Mouse (Mus musculus) hematopoietic stem cell, adult 5-6 weeks (primary cell): ENCODE data around the gene Shisa8. TPM values are rescaled to one million over a fixed set of nuclear protein-coding genes. Genes with fewer than 3 reads are reported as not detected.

Source experiments
- ATAC-seq, 2 experiments: fragments of 125-278 bp in 1 of 2; replicated peaks in 1 of 2; 2 replicates each; pipeline ENCODE4 v1.8.0; 2016 to 2017; ENCODE audit warnings: inconsistent platforms in 2 of 2, mild to moderate bottlenecking in 2 of 2, moderate number of reproducible peaks in 2 of 2, low read depth in 1 of 2, moderate TSS enrichment in 1 of 2; ENCODE audit not compliant: low FRiP score in 2 of 2, poor library complexity in 2 of 2, severe bottlenecking in 2 of 2, insufficient read depth in 1 of 2, low TSS enrichment in 1 of 2
- total RNA-seq: library from RNA; stranded (forward); fragments of 172-1452, 232-1000 nt; gene quantifications from 2 replicates; pipeline ENCODE4 v1.2.3, GENCODE M21; 2017

Shisa8 gene
- total RNA-seq, 1 experiment from 2014 or later = 9.3 TPM

DNA sequence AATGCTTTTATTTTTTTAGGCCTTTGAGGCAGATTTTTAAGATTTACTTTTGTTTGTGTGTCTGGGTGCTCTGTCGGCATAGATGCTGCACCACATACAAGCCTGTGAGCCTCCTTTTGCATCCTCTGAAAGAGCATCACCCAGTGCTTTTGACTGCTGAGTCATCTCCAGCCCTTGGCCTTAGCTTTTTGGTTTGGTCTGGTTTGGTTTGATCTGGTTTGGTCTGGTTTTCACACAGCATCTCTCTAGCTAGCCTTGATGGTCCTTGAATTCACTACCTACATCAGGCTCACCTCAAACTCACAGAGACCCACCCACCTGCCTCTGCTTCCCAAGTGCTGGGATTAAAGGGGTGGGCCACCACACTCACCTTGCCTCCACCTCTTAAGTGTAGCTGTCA lies 24.7 kb downstream of the Shisa8 start:
- no peak for ATAC-seq

DNA sequence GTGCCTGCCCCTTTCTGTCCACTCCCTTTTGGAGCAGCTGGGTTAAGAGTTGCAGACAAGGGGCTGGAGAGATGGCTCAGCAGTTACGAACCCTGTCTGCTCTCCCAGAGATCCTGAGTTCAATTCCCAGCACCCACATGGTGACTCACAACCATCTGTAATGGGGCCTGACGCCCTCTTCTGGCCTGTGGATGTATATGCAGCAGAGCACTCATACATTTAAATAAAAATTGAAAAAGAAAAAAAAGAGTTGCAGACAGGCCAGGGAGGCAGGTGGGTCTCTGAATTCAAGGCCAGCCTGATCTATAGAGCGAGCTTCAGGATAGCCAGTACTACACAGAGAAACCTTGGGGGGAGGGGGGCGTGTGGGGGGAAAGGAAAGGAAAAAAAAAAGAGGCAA lies 25.2 kb downstream of the Shisa8 start:
- no peak for ATAC-seq

DNA sequence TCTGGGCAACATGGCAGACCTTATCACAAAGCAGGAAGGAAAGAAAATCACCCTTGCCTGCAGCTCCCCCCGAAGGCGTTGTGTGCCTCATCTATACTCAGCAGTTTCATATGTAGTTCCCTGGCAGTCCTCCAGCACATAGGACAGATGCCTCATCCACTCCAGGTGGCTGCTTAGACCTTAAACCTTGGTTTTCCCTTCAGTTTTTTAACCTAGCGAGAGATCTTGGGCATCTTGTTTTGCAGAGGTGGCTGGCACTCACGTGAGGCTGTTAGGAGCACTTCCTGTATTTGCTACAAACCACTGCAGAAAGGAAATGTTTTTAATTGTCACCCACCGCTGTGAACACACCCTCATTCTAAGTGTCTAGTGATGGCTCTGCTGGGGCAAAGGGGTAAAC lies 25.7 kb downstream of the Shisa8 start:
- ATAC-seq = peak; percentile 37 to 50

DNA sequence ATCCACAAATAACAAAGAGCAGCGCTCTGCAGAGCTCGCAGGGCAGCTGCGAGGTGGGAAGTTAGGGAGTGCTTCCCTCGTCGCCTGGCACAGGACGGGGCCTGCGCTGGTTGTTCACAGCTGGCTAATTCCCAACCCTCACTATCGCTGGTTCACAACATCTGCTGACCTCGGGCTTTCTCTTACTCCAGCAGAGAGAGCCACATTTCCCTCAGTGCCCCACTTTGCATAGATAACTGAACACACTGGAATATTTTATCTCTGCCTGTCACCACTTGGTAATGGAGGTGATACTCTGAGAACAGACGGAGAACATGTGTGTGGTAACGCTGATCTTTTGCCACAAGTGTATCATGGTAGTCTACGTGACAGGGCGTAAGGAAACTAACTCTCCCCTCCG lies 26.5 kb downstream of the Shisa8 start:
- ATAC-seq = peak in 1 of 2 experiments; percentile 18; a peak in 1 of 4 replicates

DNA sequence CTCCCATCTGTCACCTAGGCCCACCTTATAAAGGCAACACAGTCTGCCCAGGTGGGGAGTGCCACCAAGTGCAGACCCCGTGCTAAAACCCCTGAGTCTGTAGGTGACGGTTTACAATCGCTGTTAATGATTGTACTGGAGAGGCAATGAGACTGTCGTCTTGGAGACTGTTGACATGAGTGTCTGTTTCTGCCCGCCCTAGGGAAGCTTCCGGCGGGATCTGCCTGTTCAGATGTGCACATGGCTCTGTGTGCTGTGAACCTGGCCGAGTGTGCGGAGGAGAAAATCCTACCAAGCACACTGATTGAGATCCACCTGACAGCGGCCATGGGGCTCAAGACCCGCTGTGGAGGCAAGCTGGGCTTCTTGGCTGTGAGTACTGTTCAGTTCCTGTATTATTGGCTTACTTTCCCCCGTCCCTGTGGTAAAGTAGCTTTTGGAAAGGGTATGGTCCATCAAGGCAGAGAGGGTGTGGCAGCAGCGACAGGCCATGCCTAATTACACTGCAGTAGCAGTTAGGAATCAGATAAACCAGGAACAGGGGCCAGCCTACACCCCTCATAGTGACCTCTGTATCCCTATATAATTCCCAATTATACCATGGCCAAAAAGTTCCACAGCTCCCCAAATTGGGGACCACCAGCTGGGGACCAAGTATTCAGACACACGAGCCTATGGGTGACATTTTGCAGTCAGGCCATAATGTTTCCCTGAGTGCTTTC lies 27.4 kb downstream of the Shisa8 start:
- no peak for ATAC-seq

DNA sequence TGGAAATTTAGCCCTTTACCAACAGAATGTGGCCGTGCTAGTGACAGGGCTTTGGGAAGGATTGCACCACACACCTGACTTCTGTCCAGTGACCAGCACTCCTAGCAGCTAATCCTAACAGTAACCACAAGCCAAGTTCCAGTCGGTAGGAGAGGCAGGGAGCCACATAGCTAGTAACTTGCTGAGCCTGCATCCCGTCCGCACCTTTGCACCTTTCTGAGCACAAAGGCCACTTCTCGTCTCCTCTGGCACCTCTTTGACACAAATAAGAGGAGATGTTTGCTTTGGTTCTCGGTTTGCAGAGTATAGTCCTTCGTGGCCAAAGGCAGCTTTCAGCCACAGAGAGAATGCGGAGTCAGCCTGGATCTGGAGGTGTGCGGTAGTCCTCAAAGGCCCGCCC lies 28.0 kb downstream of the Shisa8 start:
- ATAC-seq = no peak

DNA sequence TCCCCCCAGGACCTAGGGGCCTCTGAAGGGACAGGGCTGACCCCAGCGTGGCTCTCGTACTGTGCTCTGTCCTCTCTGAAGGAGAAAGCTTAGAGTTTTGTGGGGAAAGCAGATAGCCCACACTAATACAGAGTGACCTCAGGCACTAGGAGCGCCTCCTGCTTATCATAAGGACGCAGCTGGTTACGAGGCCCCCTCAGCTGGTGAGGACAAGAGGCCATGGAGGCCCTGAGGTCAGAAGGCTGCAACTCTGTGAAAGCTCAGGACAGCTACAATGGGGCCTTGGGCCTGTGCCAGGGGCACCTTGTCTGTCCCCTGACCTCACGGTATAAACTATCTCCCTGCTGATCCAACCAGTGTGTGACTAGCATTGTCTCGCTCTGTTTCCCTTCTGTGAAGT lies 28.4 kb downstream of the Shisa8 start:
- no peak for ATAC-seq

DNA sequence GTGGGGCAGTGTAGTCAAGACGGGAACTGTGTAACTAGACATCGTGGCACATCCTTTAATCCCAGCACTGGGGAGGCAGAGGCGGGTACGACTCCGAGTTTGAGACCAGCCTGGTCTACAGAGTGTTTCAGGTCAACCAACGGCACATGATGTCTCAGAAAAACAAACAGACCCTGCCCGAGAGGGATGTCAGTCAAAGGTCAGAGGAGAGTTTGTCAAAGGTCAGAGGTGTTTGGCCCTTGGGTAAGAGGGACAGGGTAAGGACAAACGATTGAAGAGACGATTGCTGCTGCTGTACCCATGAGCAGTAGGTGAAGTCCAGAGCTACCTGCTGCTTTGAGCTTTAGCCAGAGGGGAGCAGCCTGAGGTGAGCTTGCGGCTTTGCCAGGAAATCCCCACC lies 29.0 kb downstream of the Shisa8 start:
- no peak for ATAC-seq

DNA sequence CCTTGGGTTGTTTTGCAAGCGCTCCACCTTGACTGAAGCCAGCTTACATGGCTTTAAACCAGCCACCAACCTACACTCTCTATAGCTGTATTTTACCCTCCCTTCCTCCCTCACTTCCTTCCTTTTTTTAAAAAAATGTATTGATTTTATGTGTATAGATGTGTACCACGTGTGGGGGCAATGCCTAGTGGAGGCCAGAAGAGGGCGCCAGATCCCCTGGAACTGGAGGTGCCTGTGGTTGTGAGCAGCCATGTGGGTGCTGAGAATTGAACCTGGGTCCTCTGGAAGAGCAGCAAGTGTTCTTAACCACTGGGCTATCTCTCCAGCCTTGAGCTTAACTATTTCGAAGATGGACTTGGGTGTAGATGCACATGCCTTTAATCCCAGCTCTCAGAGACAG lies 30.3 kb downstream of the Shisa8 start:
- ATAC-seq = no peak

DNA sequence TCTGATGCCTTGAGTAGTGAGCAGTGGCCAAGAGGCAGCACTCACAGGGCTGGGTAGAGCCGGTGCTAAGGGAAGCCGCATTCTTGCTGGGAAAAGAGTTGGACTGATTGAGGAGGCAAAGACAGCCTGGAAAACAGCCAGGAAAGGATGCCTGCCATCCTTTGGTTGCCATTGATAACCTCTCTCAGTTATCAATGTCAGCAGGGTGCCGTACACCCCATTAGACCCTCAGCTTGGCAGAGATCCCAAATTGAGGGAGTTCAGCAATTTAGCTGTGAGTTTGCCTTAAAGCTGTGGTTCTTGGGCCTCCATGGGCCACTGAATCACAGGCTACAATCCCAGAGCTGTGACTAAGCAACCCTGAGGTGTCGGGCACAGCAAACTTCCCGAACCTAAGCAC lies 31.5 kb downstream of the Shisa8 start:
- no peak for ATAC-seq

DNA sequence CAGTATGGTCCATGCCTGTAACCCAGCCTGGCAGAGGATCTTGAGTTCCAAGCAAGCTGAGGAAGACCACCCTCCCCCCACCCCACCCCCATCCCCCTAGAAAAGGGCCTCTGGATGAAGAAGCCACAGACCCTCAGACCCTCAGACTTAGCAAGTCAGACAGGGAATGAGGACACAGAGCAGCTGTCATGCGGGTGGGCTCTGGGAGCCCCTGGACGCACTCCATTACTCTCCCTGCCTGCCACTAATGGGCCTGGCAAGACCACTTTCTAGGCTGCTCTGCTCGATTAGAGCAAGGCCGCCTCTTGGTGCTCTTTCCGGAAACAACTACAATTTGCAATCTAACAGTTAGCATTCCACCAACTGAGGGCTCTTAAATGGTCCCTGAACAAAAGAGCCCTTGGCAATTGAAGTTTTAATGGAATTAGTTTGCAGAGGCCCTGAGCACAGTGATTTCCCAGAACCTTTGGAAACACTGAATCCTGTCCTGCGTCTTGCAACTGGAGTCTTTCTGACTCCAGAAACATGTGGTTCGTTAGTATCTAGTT lies 34.8 kb downstream of the Shisa8 start:
- no peak for ATAC-seq

DNA sequence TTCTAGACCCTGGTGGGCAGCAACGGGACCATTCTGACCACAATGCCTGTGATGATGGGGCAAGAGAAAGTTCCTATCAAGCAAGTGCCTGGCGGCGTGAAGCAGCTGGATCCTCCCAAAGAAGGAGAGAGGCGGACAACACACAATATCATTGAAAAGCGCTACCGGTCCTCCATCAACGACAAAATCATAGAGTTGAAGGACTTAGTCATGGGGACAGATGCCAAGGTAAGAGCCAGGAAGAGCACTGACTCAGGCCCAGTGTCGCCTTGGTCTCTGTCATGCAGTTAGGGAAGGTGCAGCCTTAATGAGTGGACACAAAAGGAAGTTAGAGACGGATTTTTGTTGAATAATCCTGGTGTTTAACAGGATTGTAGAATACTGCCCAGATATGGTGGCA lies 37.5 kb downstream of the Shisa8 start:
- ATAC-seq = no peak

DNA sequence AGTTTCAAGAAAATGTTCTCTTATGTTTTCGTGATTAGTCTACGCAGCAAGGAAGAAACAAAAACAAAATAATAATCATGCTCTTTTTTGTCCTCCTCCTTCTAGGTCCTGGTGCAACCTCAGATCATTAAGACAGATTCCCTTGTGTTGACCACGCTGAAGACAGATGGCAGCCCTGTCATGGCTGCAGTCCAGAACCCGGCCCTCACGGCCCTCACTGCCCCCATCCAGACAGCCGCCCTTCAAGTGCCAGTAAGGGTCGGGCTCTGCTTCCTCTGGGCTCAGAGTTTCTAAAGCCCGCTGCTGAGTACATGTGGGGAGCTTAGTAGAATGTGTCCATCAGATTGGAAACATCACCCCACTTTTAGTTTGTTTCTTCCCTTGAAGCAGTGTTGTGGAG lies 40.0 kb downstream of the Shisa8 start:
- no peak for ATAC-seq

DNA sequence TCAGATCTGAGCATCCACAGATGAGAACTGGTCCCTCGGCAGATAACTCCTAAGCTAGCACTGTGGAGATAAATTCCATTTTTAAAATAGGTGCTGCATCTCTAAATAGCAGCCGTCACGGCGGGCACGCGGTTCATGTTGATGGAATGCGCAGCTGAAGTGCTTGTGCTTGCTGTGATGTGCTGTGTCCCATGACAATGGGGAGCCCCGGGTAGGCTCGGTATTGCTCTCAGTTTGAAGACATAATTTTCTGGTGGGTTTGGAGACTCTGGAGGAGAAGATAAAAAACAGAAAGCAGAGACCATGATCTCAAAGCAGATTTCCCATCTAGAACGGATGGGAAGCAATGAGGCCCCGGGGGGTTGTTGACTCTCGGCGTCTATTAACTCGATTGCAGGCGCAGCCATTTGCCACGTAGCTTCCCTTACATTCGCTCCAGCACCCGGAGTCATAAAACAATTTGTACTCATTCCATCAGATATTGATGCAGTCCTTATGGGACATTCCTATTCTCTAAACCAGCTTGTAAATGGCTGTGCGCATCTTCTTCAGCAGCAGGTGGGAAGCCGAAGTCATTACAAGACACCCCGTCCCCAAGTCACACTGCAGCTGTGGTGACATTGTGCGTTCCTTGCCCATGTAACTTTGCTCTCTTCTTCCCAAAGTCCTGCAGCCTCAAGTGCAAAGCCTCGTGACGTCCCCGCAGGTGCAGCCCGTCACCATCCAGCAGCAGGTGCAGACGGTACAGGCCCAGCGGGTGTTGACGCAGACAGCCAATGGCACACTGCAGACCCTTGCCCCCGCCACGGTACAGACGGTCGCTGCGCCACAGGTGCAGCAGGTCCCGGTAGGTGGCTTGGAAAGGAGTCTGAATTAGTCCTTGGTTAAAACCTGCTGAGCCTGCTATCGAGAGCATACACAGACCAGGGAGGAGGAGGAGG lies 41.9 kb downstream of the Shisa8 start:
- ATAC-seq = no peak

DNA sequence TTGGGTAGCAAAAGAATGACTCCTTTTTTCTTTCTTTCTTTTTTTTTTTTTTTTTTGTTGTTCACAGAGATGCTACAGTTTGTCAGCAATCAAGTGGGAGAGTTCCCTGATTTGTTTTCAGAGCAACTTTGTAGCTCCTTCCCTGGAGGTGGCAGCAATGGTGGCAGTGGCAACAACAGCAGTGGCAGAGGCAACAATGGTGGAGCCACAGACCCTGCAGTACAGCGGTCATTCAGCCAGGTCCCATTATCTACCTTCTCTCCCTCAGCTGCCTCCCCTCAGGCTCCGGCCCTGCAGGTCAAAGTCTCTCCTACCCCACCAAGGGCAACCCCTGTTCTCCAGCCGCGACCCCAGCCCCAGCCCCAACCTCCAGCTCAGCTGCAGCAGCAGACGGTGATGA lies 42.9 kb downstream of the Shisa8 start:
- ATAC-seq = no peak

DNA sequence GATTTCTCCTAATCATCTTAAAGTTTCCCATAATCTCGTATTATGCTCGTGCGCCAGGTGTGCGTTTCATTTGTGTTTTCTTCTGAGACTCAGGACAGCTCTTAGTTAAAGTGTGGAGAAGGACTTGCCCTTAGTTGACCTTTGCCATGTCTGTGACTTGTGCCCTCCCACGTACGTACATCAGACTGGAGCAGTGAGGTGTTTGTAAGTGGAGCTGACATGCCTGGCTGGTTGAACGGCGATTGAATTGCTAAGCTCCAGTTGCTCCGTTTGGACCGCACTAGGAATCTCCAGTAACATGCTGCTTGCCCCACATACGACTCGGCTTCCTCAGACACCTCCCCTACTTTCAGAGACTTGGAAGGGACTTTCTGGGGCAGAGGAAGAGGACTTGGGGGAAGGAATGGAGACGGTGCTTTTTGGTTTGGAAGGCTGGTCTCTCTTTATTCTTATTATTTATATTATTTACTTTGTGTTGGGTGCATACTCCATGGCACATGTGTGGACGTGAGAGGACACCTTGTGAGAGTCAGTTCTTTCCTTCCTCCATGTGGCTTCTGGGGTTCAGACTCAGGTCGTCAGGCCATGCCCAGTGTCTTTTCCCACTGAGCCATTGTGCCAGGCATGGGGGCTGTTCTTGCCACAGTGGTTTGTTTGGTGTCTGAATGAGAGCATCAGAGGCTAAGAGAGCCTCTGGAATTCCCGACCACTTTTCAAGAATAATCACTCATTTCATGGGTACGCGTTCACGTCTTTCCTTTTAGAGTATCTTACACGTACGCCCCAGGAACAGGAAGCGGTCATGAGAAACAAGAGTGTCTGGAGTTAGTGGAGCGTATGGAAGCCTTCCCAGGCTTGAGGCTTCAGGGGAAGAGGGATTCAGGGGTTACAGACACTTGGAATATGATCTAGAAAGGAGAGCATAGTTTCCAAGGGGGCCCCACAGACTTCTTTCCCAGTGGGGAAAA lies 45.1 kb downstream of the Shisa8 start:
- no peak for ATAC-seq
